Mouse (Mus musculus): Measurements from ENCODE around the gene Gm49711. TPM values are rescaled to one million over a fixed set of nuclear protein-coding genes. Genes with fewer than 3 reads are reported as not detected.
A peak's percentile ranks its signal among the peaks of the same experiment; 100 is the strongest.
"Not testable (repeated sequence)": the region's sequence is repeated elsewhere in the genome, so short reads cannot be mapped to it uniquely, and the experiment has no call there.

Gene Gm49711
- polyA plus RNA-seq, 1 experiment from 2014 or later: 0.35 TPM

- no peak overlapping the region for H3K27ac ChIP-seq
- H3K4me2 ChIP-seq (replicated peaks): no peak overlapping the region
- ATAC-seq (ENCODE audit: insufficient number of reproducible peaks, insufficient read depth, low FRiP score, low TSS enrichment): no peak
- no peaks in the 10 kb centered on the region for H3K9me3 ChIP-seq
- H3K27me3 ChIP-seq: no peaks in the 10 kb centered on the region
- H3K4me1 ChIP-seq: no peaks in the 10 kb centered on the region
- no peak overlapping the region for H3K4me3 ChIP-seq
- no peak overlapping the region for H3K9ac ChIP-seq
- 62% methylated on average over 7 of the region's 7 CpGs for WGBS
- no peaks in the 10 kb centered on the region for H3K36me3 ChIP-seq
Observed at GRCm38 (mm10) chr16:92200615-92201014, 142.5 kb downstream of the Gm49711 start.

GRCm38 (mm10) chr16:92203599-92203998, 145.5 kb downstream of the Gm49711 start:
- no peaks in the 10 kb centered on the region for H3K4me1 ChIP-seq
- no peak overlapping the region for H3K4me2 ChIP-seq (replicated peaks)
- no peak overlapping the region for H3K9ac ChIP-seq
- H3K4me3 ChIP-seq: no peak overlapping the region
- ATAC-seq (ENCODE audit: insufficient number of reproducible peaks, insufficient read depth, low FRiP score, low TSS enrichment): no peak
- H3K36me3 ChIP-seq: no peaks in the 10 kb centered on the region
- H3K27ac ChIP-seq: no peak overlapping the region
- no peaks in the 10 kb centered on the region for H3K9me3 ChIP-seq
- H3K27me3 ChIP-seq: no peaks in the 10 kb centered on the region
- WGBS: 83% methylated on average over 8 of the region's 8 CpGs

GRCm38 (mm10) chr16:92209291-92209781, 151.2 kb downstream of the Gm49711 start:
- no peaks in the 10 kb centered on the region for H3K4me1 ChIP-seq
- 86% methylated on average over 5 of the region's 5 CpGs for WGBS
- H3K9me3 ChIP-seq: no peaks in the 10 kb centered on the region
- H3K36me3 ChIP-seq: no peaks in the 10 kb centered on the region
- H3K9ac ChIP-seq: no peak overlapping the region
- no peak for ATAC-seq (ENCODE audit: insufficient number of reproducible peaks, insufficient read depth, low FRiP score, low TSS enrichment)
- no peak overlapping the region for H3K4me2 ChIP-seq (replicated peaks)
- H3K4me3 ChIP-seq: no peak overlapping the region
- no peak overlapping the region for H3K27ac ChIP-seq
- H3K27me3 ChIP-seq: no peaks in the 10 kb centered on the region

- H3K36me3 ChIP-seq; H3K9me3 ChIP-seq; H3K4me3 ChIP-seq; H3K27me3 ChIP-seq; H3K27ac ChIP-seq; H3K4me2 ChIP-seq (replicated peaks); H3K9ac ChIP-seq; ATAC-seq (ENCODE audit: insufficient number of reproducible peaks, insufficient read depth, low FRiP score, low TSS enrichment); H3K4me1 ChIP-seq: not testable (repeated sequence)
- WGBS: 84% methylated on average over 5 of the region's 5 CpGs
Observed at GRCm38 (mm10) chr16:92210316-92210715, 152.2 kb downstream of the Gm49711 start.

- not testable (repeated sequence) for H3K27ac ChIP-seq; H3K9ac ChIP-seq; H3K9me3 ChIP-seq; H3K4me2 ChIP-seq (replicated peaks); H3K4me1 ChIP-seq; ATAC-seq (ENCODE audit: insufficient number of reproducible peaks, insufficient read depth, low FRiP score, low TSS enrichment); H3K4me3 ChIP-seq; H3K36me3 ChIP-seq; H3K27me3 ChIP-seq
- WGBS: 73% methylated on average over 1 of the region's 1 CpGs
Observed at GRCm38 (mm10) chr16:92213911-92214310, 155.8 kb downstream of the Gm49711 start.

GRCm38 (mm10) chr16:92215599-92216390, 157.7 kb downstream of the Gm49711 start:
- WGBS: 24% methylated on average over 8 of the region's 8 CpGs
- H3K4me2 ChIP-seq (replicated peaks): no peak overlapping the region
- H3K4me1 ChIP-seq: peaks cover 7% of the 10 kb centered on the region; the same call in 1 of the 2 replicates
- no peaks in the 10 kb centered on the region for H3K36me3 ChIP-seq
- no peak for ATAC-seq (ENCODE audit: insufficient number of reproducible peaks, insufficient read depth, low FRiP score, low TSS enrichment)
- no peaks in the 10 kb centered on the region for H3K9me3 ChIP-seq
- no peaks in the 10 kb centered on the region for H3K27me3 ChIP-seq
- no peak overlapping the region for H3K4me3 ChIP-seq
- no peak overlapping the region for H3K9ac ChIP-seq
- H3K27ac ChIP-seq: no peak overlapping the region

GRCm38 (mm10) chr16:92220754-92221153, 162.6 kb downstream of the Gm49711 start:
- H3K9me3 ChIP-seq: no peaks in the 10 kb centered on the region; the same call in 1 of the 2 replicates
- WGBS: 91% methylated on average over 11 of the region's 11 CpGs

GRCm38 (mm10) chr16:92228332-92228919, 170.3 kb downstream of the Gm49711 start:
- peaks cover 13% of the 10 kb centered on the region; the same call in 1 of the 2 replicates for H3K4me1 ChIP-seq
- no peak overlapping the region for H3K4me2 ChIP-seq (replicated peaks)
- H3K27me3 ChIP-seq: no peaks in the 10 kb centered on the region
- 82% methylated on average over 7 of the region's 7 CpGs for WGBS
- no peak overlapping the region for H3K9ac ChIP-seq
- no peaks in the 10 kb centered on the region for H3K9me3 ChIP-seq
- no peak overlapping the region for H3K4me3 ChIP-seq
- no peak for ATAC-seq (ENCODE audit: insufficient number of reproducible peaks, insufficient read depth, low FRiP score, low TSS enrichment)
- no peaks in the 10 kb centered on the region for H3K36me3 ChIP-seq
- H3K27ac ChIP-seq: no peak overlapping the region

More at GRCm38 (mm10) chr16:92220754-92221153, 162.6 kb downstream of the Gm49711 start:
- Histone ChIP-seq H3K27ac (no peak overlapping the region), H3K4me3 (no peak overlapping the region), H3K27me3 (no peaks in the 10 kb centered on the region), H3K4me1 (peaks cover 4% of the 10 kb centered on the region; the same call in 1 of the 2 replicates), H3K36me3 (no peaks in the 10 kb centered on the region), H3K4me2 (replicated peaks) (no peak overlapping the region), H3K9ac (no peak overlapping the region)
- no peak for ATAC-seq (ENCODE audit: insufficient number of reproducible peaks, insufficient read depth, low FRiP score, low TSS enrichment)

- Histone ChIP-seq H3K9ac (no peak overlapping the region), H3K27me3 (no peaks in the 10 kb centered on the region), H3K4me1 (peaks cover 19% of the 10 kb centered on the region; the same call in 1 of the 2 replicates), H3K27ac (peak overlapping the region; percentile 32; the same call in 1 of the 2 replicates), H3K9me3 (no peaks in the 10 kb centered on the region), H3K36me3 (no peaks in the 10 kb centered on the region), H3K4me2 (replicated peaks) (no peak overlapping the region), H3K4me3 (no peak overlapping the region)
- 34% methylated on average over 6 of the region's 6 CpGs for WGBS
- peak; percentile 57; the same call in 1 of the 2 replicates for ATAC-seq (ENCODE audit: insufficient number of reproducible peaks, insufficient read depth, low FRiP score, low TSS enrichment)
Observed at GRCm38 (mm10) chr16:92230476-92230931, 172.4 kb downstream of the Gm49711 start.

- H3K27me3 ChIP-seq: no peaks in the 10 kb centered on the region
- H3K9me3 ChIP-seq: no peaks in the 10 kb centered on the region
- H3K4me3 ChIP-seq: no peak overlapping the region
- no peak for ATAC-seq (ENCODE audit: insufficient number of reproducible peaks, insufficient read depth, low FRiP score, low TSS enrichment)
- no peak overlapping the region for H3K9ac ChIP-seq
- peaks cover 19% of the 10 kb centered on the region; the same call in 1 of the 2 replicates for H3K4me1 ChIP-seq
- 52% methylated on average over 5 of the region's 5 CpGs for WGBS
- no peaks in the 10 kb centered on the region for H3K36me3 ChIP-seq
- no peak overlapping the region for H3K27ac ChIP-seq
- H3K4me2 ChIP-seq (replicated peaks): no peak overlapping the region
Observed at GRCm38 (mm10) chr16:92234530-92234929, 176.4 kb downstream of the Gm49711 start.

GRCm38 (mm10) chr16:92235222-92235621, 177.1 kb downstream of the Gm49711 start:
- peaks cover 15% of the 10 kb centered on the region; the same call in 1 of the 2 replicates for H3K4me1 ChIP-seq
- H3K9ac ChIP-seq: no peak overlapping the region
- H3K36me3 ChIP-seq: no peaks in the 10 kb centered on the region
- ATAC-seq (ENCODE audit: insufficient number of reproducible peaks, insufficient read depth, low FRiP score, low TSS enrichment): no peak
- no peaks in the 10 kb centered on the region for H3K9me3 ChIP-seq
- H3K27ac ChIP-seq: no peak overlapping the region
- H3K27me3 ChIP-seq: no peaks in the 10 kb centered on the region
- H3K4me3 ChIP-seq: no peak overlapping the region
- WGBS: 65% methylated on average over 9 of the region's 9 CpGs
- H3K4me2 ChIP-seq (replicated peaks): no peak overlapping the region

All from embryonic facial prominence, embryonic 12.5 days (tissue).